ENCODE assay signal across 16 mouse cellular contexts in genomic region chr13:98187904-98188303, GRCm38 (mm10). TPM values are rescaled to one million over a fixed set of nuclear protein-coding genes. Genes with fewer than 3 reads are reported as not detected.
"Had no signal": no experiment of that assay in that cellular context is flagged by ENCODE, and none has a peak within 500 bp of the region (broad histone marks: within the 10 kb centered on the region; RNA-seq: fewer than 3 reads in every experiment).

No protein-coding gene starts in this region.

- H3K27me3 ChIP-seq: limb, embryonic 12.5 days; lung, embryonic 15.5 days; neural tube, embryonic 13.5 days had no signal

- H3K4me2 ChIP-seq: limb, embryonic 12.5 days; lung, embryonic 15.5 days; neural tube, embryonic 13.5 days had no signal

- H3K36me3 ChIP-seq: limb, embryonic 12.5 days; lung, embryonic 15.5 days; neural tube, embryonic 13.5 days had no signal

- H3K4me1 ChIP-seq: limb, embryonic 12.5 days had no signal

- H3K9me3 ChIP-seq: limb, embryonic 12.5 days; lung, embryonic 15.5 days; neural tube, embryonic 13.5 days had no signal

- H3K27ac ChIP-seq: kidney, postnatal 0 days; limb, embryonic 12.5 days; lung, embryonic 15.5 days; macrophage; neural tube, embryonic 13.5 days had no signal

- H3K9ac ChIP-seq: limb, embryonic 12.5 days; lung, embryonic 15.5 days; neural tube, embryonic 13.5 days had no signal

- DNase-seq: kidney, adult 11 months; kidney, adult 9 months; kidney, postnatal 36 days; lung, postnatal 14 days; midbrain, embryonic 14.5 days; retina, postnatal 1 day; right cerebral cortex, postnatal 4 days; spleen, adult 18-20 months; thymus, adult 18-20 months; thymus, postnatal 14 days had no signal

- H3K4me3 ChIP-seq: limb, embryonic 12.5 days; lung, embryonic 15.5 days; neural tube, embryonic 13.5 days had no signal

RNA-seq across cellular contexts. Expression of gene Arhgef28, which starts 18.3 kb away (rescaled TPM):
- total RNA-seq: monocyte, adult 5-6 weeks had no signal
- polyA plus RNA-seq: macrophage had no signal
